Mouse (Mus musculus) forebrain, embryonic 11.5 days (tissue): ENCODE results near the gene Cwc15. TPM values are rescaled to one million over a fixed set of nuclear protein-coding genes. Genes with fewer than 3 reads are reported as not detected.
"Not testable (repeated sequence)": the region's sequence is repeated elsewhere in the genome, so short reads cannot be mapped to it uniquely, and the experiment has no call there.

Experiments
- ATAC-seq: fragments of 200-750 bp; cut with Nextera tagmentation; replicated peaks from 2 replicates; pipeline ENCODE4 v1.8.0; 2017; ENCODE audit warnings: moderate TSS enrichment; ENCODE audit not compliant: low FRiP score
- DNase-seq: peaks from one replicate; pipeline ENCODE4 v3.0.0-alpha.2; 2017; ENCODE audit warnings: low spot score
- H3K27ac ChIP-seq: fragments of 300-500 bp; sonication (generic); 2 replicates; pipeline ENCODE4 v1.5.1; 2014; ENCODE audit warnings: low read depth, low read length
- H3K27me3 ChIP-seq: fragments of 300-500 bp; sonication (generic); 2 replicates; pipeline ENCODE4 v1.6.1; 2014; ENCODE audit warnings: mild to moderate bottlenecking, low read length, mixed read lengths; ENCODE audit not compliant: control insufficient read depth, insufficient read depth
- H3K36me3 ChIP-seq: fragments of 300-500 bp; sonication (generic); 2 replicates; pipeline ENCODE4 v1.6.1; 2014; ENCODE audit warnings: mild to moderate bottlenecking, low read length, moderate library complexity, mixed read lengths; ENCODE audit not compliant: control insufficient read depth, insufficient read depth
- H3K4me1 ChIP-seq: fragments of 300-500 bp; sonication (generic); replicated peaks from 2 replicates; pipeline ENCODE4 v1.6.1; 2014; ENCODE audit warnings: low read length, mixed read lengths; ENCODE audit not compliant: control insufficient read depth, insufficient read depth
- H3K4me2 ChIP-seq: fragments of 300-500 bp; sonication (generic); 2 replicates; pipeline ENCODE4 v1.6.1; 2014; ENCODE audit warnings: low read depth, mild to moderate bottlenecking, low read length, moderate library complexity, mixed read lengths; ENCODE audit not compliant: severe bottlenecking
- H3K4me3 ChIP-seq: fragments of 300-500 bp; sonication (generic); 2 replicates; pipeline ENCODE4 v1.5.1; 2014; ENCODE audit warnings: low read depth, low read length
- H3K9ac ChIP-seq: fragments of 300-500 bp; sonication (generic); 2 replicates; pipeline ENCODE4 v1.6.1; 2014; ENCODE audit warnings: low read length
- H3K9me3 ChIP-seq: fragments of 300-500 bp; sonication (generic); 2 replicates; pipeline ENCODE4 v1.6.1; 2016; ENCODE audit warnings: low read length, mixed read lengths; ENCODE audit not compliant: control insufficient read depth
- WGBS: fragments of 180-500 bp; shearing (Covaris S2); extraction: QIAGEN DNeasy Blood & Tissue Kit; methylation state at CpG from one replicate; pipeline ENCODE4 v1.1.7; 2014; 5-methylcytosine and 5-hydroxymethylcytosine counted together
- polyA plus RNA-seq: library from polyadenylated mRNA; unstranded; fragments of >200 nt; fragmentation: Nextera tagmentation; extraction: Ambion mirVana; gene quantifications from 2 replicates; pipeline ENCODE4 v1.2.1, GENCODE M21; 2014

Cwc15 gene
- 172 and 203 TPM in 2 replicates for polyA plus RNA-seq

DNA sequence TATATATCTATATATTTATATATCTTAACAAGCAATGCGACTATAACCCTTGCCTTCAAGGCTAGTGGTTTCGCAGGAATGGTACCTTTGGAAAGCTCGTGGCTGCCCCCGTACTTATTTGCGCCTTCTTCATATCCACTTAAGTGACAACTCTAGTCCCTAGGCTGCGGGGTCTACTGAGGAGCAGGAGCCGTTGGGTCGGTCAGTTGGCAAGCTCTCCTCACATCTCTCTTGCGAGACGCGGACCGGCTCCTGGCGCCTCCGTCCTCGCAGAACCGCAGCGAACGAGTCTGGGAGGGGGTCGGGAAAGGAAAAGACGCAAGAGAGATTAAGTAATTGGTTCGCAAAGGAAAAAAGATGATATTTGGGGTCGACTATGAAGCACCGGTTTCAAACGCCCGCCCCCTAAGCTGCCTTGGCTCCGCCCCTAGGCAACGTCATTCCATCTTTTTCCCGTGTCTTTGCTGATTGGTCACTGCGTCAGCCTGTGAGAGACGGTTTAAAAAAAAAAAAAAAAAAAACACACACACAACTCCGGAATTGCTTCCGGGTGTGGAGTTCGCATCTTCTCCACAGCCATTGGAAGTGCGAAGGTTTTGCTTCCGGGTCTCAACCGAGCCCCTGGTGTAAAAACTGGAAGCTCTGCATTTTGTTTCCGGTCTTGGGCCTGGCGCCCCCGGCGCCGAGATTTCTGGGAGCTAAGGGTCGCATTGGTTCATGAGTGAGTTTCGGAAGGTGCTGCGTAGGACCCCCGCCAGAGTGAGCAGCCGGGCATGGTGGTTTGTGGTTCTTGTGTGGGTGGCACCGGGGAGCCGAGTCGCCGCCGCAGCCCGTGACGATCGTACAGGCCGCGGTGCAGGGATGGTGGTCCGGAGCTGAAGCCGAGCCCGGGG, at the start of gene Cwc15, which contains the start of gene Kdm4d:
TSS of gene Cwc15 (plus strand) at position 595 of the 893 bp plus-strand sequence.
TSS of gene Kdm4d (minus strand) at position 460 of the 893 bp plus-strand sequence.
- DNase-seq (peak; percentile 92), ATAC-seq (peak; percentile 99)
- peak within 1 kb of the TSS; percentile 72 for H3K4me3 ChIP-seq
- peak within 1 kb of the TSS; percentile 82 for H3K9ac ChIP-seq
- WGBS = under 1% methylated on average over 59 of the region's 59 CpGs
- no peaks in the 10 kb centered on the region for H3K9me3 ChIP-seq
- peak within 1 kb of the TSS; percentile 65 for H3K4me2 ChIP-seq
- no peaks in the 10 kb centered on the region for H3K27me3 ChIP-seq
- H3K36me3 ChIP-seq = no peaks in the 10 kb centered on the region; the same call in 1 of the 2 replicates
- 0 out of 2 replicates have a peak, but pooled peaks cover 3% of the 10 kb centered on the region for H3K4me1 ChIP-seq
- no peak within 1 kb of the TSS for H3K27ac ChIP-seq

GRCm38 (mm10) chr9:14451120-14451519, 49.3 kb upstream of the Cwc15 start:
- H3K27ac ChIP-seq, H3K4me3 ChIP-seq, H3K36me3 ChIP-seq, H3K27me3 ChIP-seq, H3K9me3 ChIP-seq, DNase-seq, ATAC-seq, H3K4me2 ChIP-seq, H3K9ac ChIP-seq, H3K4me1 ChIP-seq: not testable (repeated sequence)
- WGBS = 64% methylated on average over 6 of the region's 8 CpGs

GRCm38 (mm10) chr9:14456320-14456719, 44.1 kb upstream of the Cwc15 start:
- Histone ChIP-seq H3K36me3 (no peaks in the 10 kb centered on the region), H3K27ac (no peak overlapping the region), H3K9me3 (no peaks in the 10 kb centered on the region), H3K4me1 (no peaks in the 10 kb centered on the region), H3K4me2 (no peak overlapping the region), H3K27me3 (no peaks in the 10 kb centered on the region), H3K4me3 (no peak overlapping the region), H3K9ac (no peak overlapping the region)
- 89% methylated on average over 3 of the region's 3 CpGs for WGBS
- DNase-seq = no peak
- no peak for ATAC-seq

DNA sequence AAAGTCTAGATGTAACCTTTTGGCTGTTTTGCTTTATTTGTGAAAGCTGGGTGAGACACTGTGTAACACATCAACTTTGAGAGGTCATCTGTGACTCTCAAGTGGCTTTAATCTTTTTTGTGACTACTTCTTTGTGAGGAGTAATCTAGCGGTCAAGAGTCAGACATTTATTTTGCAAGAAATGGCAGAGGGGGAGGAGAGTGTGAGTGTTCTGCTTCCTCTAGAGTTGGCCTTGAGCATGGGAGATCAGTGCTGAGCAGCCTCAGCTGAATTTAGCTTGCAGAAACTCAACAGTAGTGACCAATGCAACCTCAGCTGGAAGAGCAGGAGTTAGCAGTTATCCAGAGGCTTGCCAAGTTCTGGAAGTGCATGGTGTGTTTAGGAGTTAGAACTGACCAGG, 37.9 kb upstream of the Cwc15 start:
- H3K4me3 ChIP-seq, H3K36me3 ChIP-seq, H3K27me3 ChIP-seq, ATAC-seq, H3K4me2 ChIP-seq, H3K9me3 ChIP-seq, H3K9ac ChIP-seq, DNase-seq, H3K27ac ChIP-seq, H3K4me1 ChIP-seq: not testable (repeated sequence)
- 100% methylated on average over 1 of the region's 1 CpGs for WGBS

DNA sequence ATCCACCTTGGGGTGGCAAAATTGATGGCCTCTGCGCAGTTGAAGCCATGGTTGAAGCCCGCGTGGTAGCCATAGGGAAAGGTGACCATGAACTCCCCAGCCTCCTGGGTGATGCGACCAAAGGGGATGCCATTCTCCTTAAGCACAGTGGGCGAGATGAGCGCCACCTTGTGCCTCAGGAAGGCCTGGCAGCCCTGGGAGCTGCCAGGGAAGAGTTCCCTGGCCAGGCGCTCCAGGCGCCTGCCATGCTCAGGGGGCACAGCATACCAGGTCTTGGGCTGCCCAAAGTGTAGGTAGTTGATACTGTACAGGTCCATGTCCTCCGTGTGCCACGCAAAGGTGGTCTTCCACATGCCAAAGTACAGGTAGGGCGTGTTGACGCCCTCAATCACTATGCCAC, 36.7 kb upstream of the Cwc15 start:
- H3K9ac ChIP-seq, H3K36me3 ChIP-seq, H3K4me2 ChIP-seq, ATAC-seq, H3K9me3 ChIP-seq, H3K4me3 ChIP-seq, H3K4me1 ChIP-seq, DNase-seq, H3K27ac ChIP-seq, H3K27me3 ChIP-seq: not testable (repeated sequence)
- WGBS = 76% methylated on average over 12 of the region's 12 CpGs

- H3K4me1 ChIP-seq = 0 out of 2 replicates have a peak, but pooled peaks cover 3% of the 10 kb centered on the region
- H3K27ac ChIP-seq = no peak overlapping the region
- peak overlapping the region; percentile 59 for H3K4me2 ChIP-seq
- no peak for ATAC-seq
- no peaks in the 10 kb centered on the region for H3K9me3 ChIP-seq
- no peaks in the 10 kb centered on the region for H3K27me3 ChIP-seq
- WGBS = 79% methylated on average over 4 of the region's 4 CpGs
- no peak for DNase-seq
- H3K36me3 ChIP-seq = no peaks in the 10 kb centered on the region
- H3K4me3 ChIP-seq = peak overlapping the region; percentile 72; the same call in 1 of the 2 replicates
- H3K9ac ChIP-seq = no peak overlapping the region
Measured at GRCm38 (mm10) chr9:14498896-14499705, 1.3 kb upstream of the Cwc15 start.

GRCm38 (mm10) chr9:14500916-14501424, 553 bp downstream of the Cwc15 start:
- H3K9ac ChIP-seq = peak overlapping the region; percentile 82
- H3K4me2 ChIP-seq = peak overlapping the region; percentile 65
- ATAC-seq = no peak
- peak overlapping the region; percentile 72 for H3K4me3 ChIP-seq
- 0 out of 2 replicates have a peak, but pooled peaks cover 3% of the 10 kb centered on the region for H3K4me1 ChIP-seq
- 7% methylated on average over 10 of the region's 10 CpGs for WGBS
- H3K36me3 ChIP-seq = peaks cover under 1% of the 10 kb centered on the region; the same call in 1 of the 2 replicates
- H3K27ac ChIP-seq = no peak overlapping the region
- no peaks in the 10 kb centered on the region for H3K9me3 ChIP-seq
- DNase-seq = no peak
- no peaks in the 10 kb centered on the region for H3K27me3 ChIP-seq
